Mouse (Mus musculus) midbrain, embryonic 12.5 days (tissue): ENCODE results near the gene Ankmy2. TPM values are rescaled to one million over a fixed set of nuclear protein-coding genes. Genes with fewer than 3 reads are reported as not detected.

Experiments used
- ATAC-seq: fragments of 200-750 bp; cut with Nextera tagmentation; 2 replicates; pipeline ENCODE4 v1.8.0; 2017; ENCODE audit warnings: low read depth, moderate TSS enrichment, moderate library complexity; ENCODE audit not compliant: low FRiP score
- H3K27ac ChIP-seq: fragments of 300-500 bp; sonication (generic); replicated peaks from 2 replicates; pipeline ENCODE4 v1.5.1; 2016; ENCODE audit warnings: mild to moderate bottlenecking
- H3K27me3 ChIP-seq: fragments of 300-500 bp; sonication (generic); 2 replicates; pipeline ENCODE4 v1.6.1; 2016; ENCODE audit warnings: mild to moderate bottlenecking
- H3K36me3 ChIP-seq: fragments of 300-500 bp; sonication (generic); 2 replicates; pipeline ENCODE4 v1.6.1; 2016
- H3K4me1 ChIP-seq: fragments of 300-500 bp; sonication (generic); 2 replicates; pipeline ENCODE4 v1.6.1; 2016
- H3K4me2 ChIP-seq: fragments of 300-500 bp; sonication (generic); replicated peaks from 2 replicates; pipeline ENCODE4 v1.6.1; 2016; ENCODE audit warnings: mild to moderate bottlenecking, moderate library complexity
- H3K4me3 ChIP-seq: fragments of 300-500 bp; sonication (generic); 2 replicates; pipeline ENCODE4 v1.5.1; 2016; ENCODE audit warnings: mild to moderate bottlenecking
- H3K9ac ChIP-seq: fragments of 300-500 bp; sonication (generic); replicated peaks from 2 replicates; pipeline ENCODE4 v1.6.1; 2016; ENCODE audit warnings: mild to moderate bottlenecking, moderate library complexity
- H3K9me3 ChIP-seq: fragments of 300-500 bp; sonication (generic); 2 replicates; pipeline ENCODE4 v1.6.1; 2016; ENCODE audit warnings: mild to moderate bottlenecking
- WGBS: fragments of 180-500 bp; shearing (Covaris S2); methylation state at CpG from one replicate; pipeline ENCODE4 v1.1.7; 2016; 5-methylcytosine and 5-hydroxymethylcytosine counted together
- polyA plus RNA-seq: library from polyadenylated mRNA; unstranded; fragments of >200 nt; fragmentation: Nextera tagmentation; extraction: Ambion mirVana; gene quantifications from 2 replicates; pipeline ENCODE4 v1.2.1, GENCODE M21; 2016

Ankmy2 gene
- polyA plus RNA-seq, 1 experiment from 2014 or later: 33.2 TPM

DNA sequence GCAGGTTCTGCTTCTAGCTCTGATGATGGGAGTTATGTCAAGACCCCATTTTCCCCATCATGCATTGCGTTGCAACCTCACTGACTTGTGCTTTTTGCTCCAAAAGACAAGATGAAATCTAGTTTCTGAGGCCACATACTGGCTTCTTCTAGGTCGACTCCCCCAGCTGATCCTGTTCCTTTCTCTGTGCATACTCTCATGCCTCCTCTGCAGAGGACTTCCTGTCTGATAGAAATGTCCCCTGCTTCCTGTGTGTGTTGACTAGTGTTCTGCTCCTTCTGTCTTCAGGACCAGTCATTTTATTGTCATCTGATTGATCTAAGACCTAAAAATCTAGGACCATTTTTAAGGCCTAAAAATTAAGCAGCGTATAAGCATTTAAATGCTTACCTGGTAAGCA lies 21.5 kb upstream of the Ankmy2 start:
- Histone ChIP-seq H3K27ac (no peak overlapping the region), H3K27me3 (no peaks in the 10 kb centered on the region), H3K36me3 (peaks cover 28% of the 10 kb centered on the region), H3K9ac (no peak overlapping the region), H3K4me3 (no peak overlapping the region), H3K4me2 (no peak overlapping the region), H3K4me1 (no peaks in the 10 kb centered on the region), H3K9me3 (no peaks in the 10 kb centered on the region)
- 90% methylated on average over 3 of the region's 3 CpGs for WGBS
- ATAC-seq: no peak

GRCm38 (mm10) chr12:36136285-36136684 lies 20.6 kb upstream of the Ankmy2 start:
- H3K4me3 ChIP-seq: no peak overlapping the region
- H3K9ac ChIP-seq: no peak overlapping the region
- WGBS: 97% methylated on average over 8 of the region's 8 CpGs
- no peak overlapping the region for H3K27ac ChIP-seq
- no peaks in the 10 kb centered on the region for H3K27me3 ChIP-seq
- H3K36me3 ChIP-seq: peaks cover 35% of the 10 kb centered on the region
- no peaks in the 10 kb centered on the region for H3K4me1 ChIP-seq
- no peak for ATAC-seq
- no peaks in the 10 kb centered on the region for H3K9me3 ChIP-seq
- no peak overlapping the region for H3K4me2 ChIP-seq

- no peak overlapping the region for H3K4me3 ChIP-seq
- no peak for ATAC-seq
- H3K27ac ChIP-seq: no peak overlapping the region
- peaks cover 28% of the 10 kb centered on the region for H3K36me3 ChIP-seq
- H3K9ac ChIP-seq: no peak overlapping the region
- no peak overlapping the region for H3K4me2 ChIP-seq
- no peaks in the 10 kb centered on the region for H3K4me1 ChIP-seq
- H3K9me3 ChIP-seq: no peaks in the 10 kb centered on the region
- no peaks in the 10 kb centered on the region for H3K27me3 ChIP-seq
- 93% methylated on average over 4 of the region's 4 CpGs for WGBS
Observed at GRCm38 (mm10) chr12:36137192-36137591, 19.7 kb upstream of the Ankmy2 start.

DNA sequence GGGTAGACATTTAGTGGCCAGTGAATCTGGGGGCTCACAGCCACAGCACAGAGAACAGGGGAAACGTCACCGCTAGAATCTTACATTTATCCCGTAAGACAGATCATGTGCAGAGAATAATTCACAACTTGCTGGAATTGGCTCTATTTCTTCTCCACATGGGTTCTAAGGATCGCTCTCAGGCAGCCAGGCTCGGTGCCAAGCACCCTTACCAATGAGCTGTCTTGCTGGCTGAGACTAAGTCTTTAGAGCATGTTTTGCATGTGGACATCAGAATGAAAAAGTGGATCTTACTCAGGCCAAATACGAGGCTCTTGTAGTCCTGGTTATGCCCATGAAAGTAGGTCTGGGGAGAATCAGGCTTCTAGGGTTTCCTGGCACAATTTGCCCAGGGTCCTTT lies 16.5 kb upstream of the Ankmy2 start:
- Histone ChIP-seq H3K36me3 (peaks cover 23% of the 10 kb centered on the region), H3K4me2 (no peak overlapping the region), H3K9me3 (no peaks in the 10 kb centered on the region), H3K9ac (no peak overlapping the region), H3K27ac (no peak overlapping the region), H3K4me1 (no peaks in the 10 kb centered on the region), H3K27me3 (no peaks in the 10 kb centered on the region), H3K4me3 (no peak overlapping the region)
- WGBS: 94% methylated on average over 6 of the region's 6 CpGs
- no peak for ATAC-seq

GRCm38 (mm10) chr12:36146230-36147011 lies 10.5 kb upstream of the Ankmy2 start:
- H3K4me2 ChIP-seq: no peak overlapping the region
- WGBS: 95% methylated on average over 3 of the region's 3 CpGs
- H3K4me1 ChIP-seq: no peaks in the 10 kb centered on the region
- no peak overlapping the region for H3K9ac ChIP-seq
- no peaks in the 10 kb centered on the region for H3K27me3 ChIP-seq
- no peak overlapping the region for H3K27ac ChIP-seq
- H3K36me3 ChIP-seq: 0 out of 2 replicates have a peak, but pooled peaks cover 7% of the 10 kb centered on the region
- no peaks in the 10 kb centered on the region for H3K9me3 ChIP-seq
- H3K4me3 ChIP-seq: no peak overlapping the region
- ATAC-seq: no peak

- H3K9me3 ChIP-seq: no peaks in the 10 kb centered on the region
- no peak overlapping the region for H3K27ac ChIP-seq
- peaks cover 8% of the 10 kb centered on the region for H3K4me1 ChIP-seq
- H3K9ac ChIP-seq: no peak overlapping the region
- WGBS: 91% methylated on average over 2 of the region's 2 CpGs
- no peak overlapping the region for H3K4me3 ChIP-seq
- H3K4me2 ChIP-seq: no peak overlapping the region
- no peak for ATAC-seq
- H3K36me3 ChIP-seq: 0 out of 2 replicates have a peak, but pooled peaks cover 3% of the 10 kb centered on the region
- H3K27me3 ChIP-seq: no peaks in the 10 kb centered on the region
Observed at GRCm38 (mm10) chr12:36150265-36150664, 6.6 kb upstream of the Ankmy2 start.

GRCm38 (mm10) chr12:36150737-36151136 lies 6.2 kb upstream of the Ankmy2 start:
- Histone ChIP-seq H3K27ac (no peak overlapping the region), H3K4me2 (no peak overlapping the region), H3K9ac (no peak overlapping the region), H3K9me3 (no peaks in the 10 kb centered on the region), H3K36me3 (0 out of 2 replicates have a peak, but pooled peaks cover 3% of the 10 kb centered on the region), H3K4me3 (no peak overlapping the region), H3K4me1 (peaks cover 10% of the 10 kb centered on the region), H3K27me3 (no peaks in the 10 kb centered on the region)
- ATAC-seq: no peak
- WGBS: 96% methylated on average over 2 of the region's 2 CpGs

GRCm38 (mm10) chr12:36155141-36155641 lies 1.7 kb upstream of the Ankmy2 start:
- WGBS: 11% methylated on average over 8 of the region's 8 CpGs
- Histone ChIP-seq H3K4me1 (peaks cover 22% of the 10 kb centered on the region), H3K36me3 (no peaks in the 10 kb centered on the region), H3K9me3 (no peaks in the 10 kb centered on the region), H3K27ac (no peak overlapping the region), H3K4me2 (peak overlapping the region; percentile 78), H3K27me3 (no peaks in the 10 kb centered on the region), H3K9ac (peak overlapping the region; percentile 82), H3K4me3 (peak overlapping the region; percentile 91)
- ATAC-seq: no peak

DNA sequence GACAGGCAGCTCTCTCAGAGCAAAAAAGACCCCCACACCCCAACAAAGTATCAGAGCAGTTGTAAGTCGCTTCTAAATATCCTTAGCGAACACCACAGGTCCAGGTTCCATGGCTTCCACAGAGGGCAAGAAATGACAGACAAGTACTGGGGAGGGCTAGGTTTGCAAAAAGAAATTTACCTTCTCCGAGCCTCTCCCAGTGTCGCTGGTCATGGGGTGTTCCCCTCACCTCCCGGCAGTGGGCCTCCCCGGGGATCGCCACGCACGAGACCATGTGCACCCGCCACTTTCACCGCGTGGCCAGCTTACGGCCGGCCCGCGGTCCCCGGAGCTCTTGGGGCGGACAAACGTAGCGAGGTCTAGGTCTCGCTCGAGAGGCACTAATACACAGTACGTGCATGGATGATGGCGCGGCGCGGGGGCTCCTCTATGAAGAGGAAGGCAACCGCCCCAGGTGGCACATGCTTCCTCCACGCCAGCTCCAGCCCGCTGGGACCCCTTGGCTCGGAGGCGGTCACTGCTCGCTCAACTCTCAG lies 745 bp upstream of the Ankmy2 start:
- no peaks in the 10 kb centered on the region for H3K27me3 ChIP-seq
- H3K4me3 ChIP-seq: peak overlapping the region; percentile 91
- peak overlapping the region; percentile 82 for H3K27ac ChIP-seq
- H3K9me3 ChIP-seq: no peaks in the 10 kb centered on the region
- under 1% methylated on average over 33 of the region's 33 CpGs for WGBS
- H3K36me3 ChIP-seq: no peaks in the 10 kb centered on the region
- peak overlapping the region; percentile 78 for H3K4me2 ChIP-seq
- peaks cover 22% of the 10 kb centered on the region for H3K4me1 ChIP-seq
- peak overlapping the region; percentile 82 for H3K9ac ChIP-seq
- ATAC-seq: peak; percentile 70

- Histone ChIP-seq H3K4me3 (peak overlapping the region; percentile 91), H3K4me1 (peaks cover 22% of the 10 kb centered on the region), H3K4me2 (peak overlapping the region; percentile 78), H3K9me3 (no peaks in the 10 kb centered on the region), H3K27me3 (no peaks in the 10 kb centered on the region), H3K9ac (peak overlapping the region; percentile 82), H3K36me3 (no peaks in the 10 kb centered on the region), H3K27ac (peak overlapping the region; percentile 82)
- ATAC-seq: peak; percentile 20
- under 1% methylated on average over 14 of the region's 14 CpGs for WGBS
Observed at GRCm38 (mm10) chr12:36157304-36157637, 357 bp downstream of the Ankmy2 start.

GRCm38 (mm10) chr12:36157638-36158308 lies 859 bp downstream of the Ankmy2 start, which contains the start of gene Bzw2:
Gene Bzw2 (minus strand): TSS chr12:36158080.
- Histone ChIP-seq H3K4me3 (peak within 1 kb of the TSS; percentile 91), H3K4me1 (peaks cover 22% of the 10 kb centered on the region), H3K27ac (peak within 1 kb of the TSS; percentile 82), H3K9me3 (no peaks in the 10 kb centered on the region), H3K9ac (peak within 1 kb of the TSS; percentile 82), H3K4me2 (peak within 1 kb of the TSS; percentile 78), H3K36me3 (no peaks in the 10 kb centered on the region), H3K27me3 (no peaks in the 10 kb centered on the region)
- 4% methylated on average over 26 of the region's 26 CpGs for WGBS
- peak; percentile 0; the same call in 1 of the 2 replicates for ATAC-seq
